Mouse (Mus musculus) neural tube, embryonic 13.5 days (tissue): ENCODE measurements around the gene Amy2a3. TPM values are rescaled to one million over a fixed set of nuclear protein-coding genes. Genes with fewer than 3 reads are reported as not detected.
"Not testable (repeated sequence)": the region's sequence is repeated elsewhere in the genome, so short reads cannot be mapped to it uniquely, and the experiment has no call there.

Experiments used
- ATAC-seq: fragments of 200-750 bp; cut with Nextera tagmentation; 2 replicates; pipeline ENCODE4 v1.8.0; 2017; ENCODE audit warnings: low read depth, mild to moderate bottlenecking, moderate TSS enrichment, moderate library complexity
- H3K27ac ChIP-seq: fragments of 300-500 bp; sonication (generic); replicated peaks from 2 replicates; pipeline ENCODE4 v1.5.1; 2015; ENCODE audit warnings: moderate library complexity, mild to moderate bottlenecking, inconsistent platforms
- H3K27me3 ChIP-seq: fragments of 300-500 bp; sonication (generic); 2 replicates; pipeline ENCODE4 v1.6.1; 2015; ENCODE audit warnings: mild to moderate bottlenecking, inconsistent platforms
- H3K36me3 ChIP-seq: fragments of 300-500 bp; sonication (generic); 2 replicates; pipeline ENCODE4 v1.6.1; 2015; ENCODE audit warnings: mild to moderate bottlenecking, inconsistent platforms
- H3K4me1 ChIP-seq: fragments of 300-500 bp; sonication (generic); replicated peaks from 2 replicates; pipeline ENCODE4 v1.6.1; 2015; ENCODE audit warnings: inconsistent platforms
- H3K4me2 ChIP-seq: fragments of 300-500 bp; sonication (generic); 2 replicates; pipeline ENCODE4 v1.6.1; 2015; ENCODE audit warnings: inconsistent platforms, mild to moderate bottlenecking, moderate library complexity
- H3K4me3 ChIP-seq: fragments of 300-500 bp; sonication (generic); 2 replicates; pipeline ENCODE4 v1.5.1; 2015; ENCODE audit warnings: mild to moderate bottlenecking, inconsistent platforms
- H3K9ac ChIP-seq: fragments of 300-500 bp; sonication (generic); 2 replicates; pipeline ENCODE4 v1.6.1; 2015; ENCODE audit warnings: moderate library complexity, mild to moderate bottlenecking, inconsistent platforms
- H3K9me3 ChIP-seq: fragments of 300-500 bp; sonication (generic); 2 replicates; pipeline ENCODE4 v1.6.1; 2016; ENCODE audit warnings: inconsistent platforms
- WGBS: fragments of 180-500 bp; shearing (Covaris S2); methylation state at CpG from one replicate; pipeline ENCODE4 v1.1.7; 2015; 5-methylcytosine and 5-hydroxymethylcytosine counted together
- polyA plus RNA-seq: library from polyadenylated mRNA; unstranded; fragments of >200 nt; fragmentation: Nextera tagmentation; extraction: Ambion mirVana; gene quantifications from 2 replicates; pipeline ENCODE4 v1.2.1, GENCODE M21; 2015

Amy2a3 gene
- polyA plus RNA-seq, result not detected in 2 replicates

- no CpG with 5 or more reads among the region's 4 CpGs for WGBS
Measured at GRCm38 (mm10) chr3:113323952-113324351, at the start of gene Amy2a3. TSS of gene Amy2a3 (minus strand) at chr3:113324052.

GRCm38 (mm10) chr3:113356558-113356957, 32.7 kb upstream of the Amy2a3 start, which contains the start of gene Amy2a2:
TSS of gene Amy2a2 (minus strand) at chr3:113356658.
- not testable (repeated sequence) for ATAC-seq, H3K9ac ChIP-seq, H3K27ac ChIP-seq, H3K36me3 ChIP-seq, H3K4me3 ChIP-seq, H3K9me3 ChIP-seq, H3K4me2 ChIP-seq, H3K4me1 ChIP-seq, H3K27me3 ChIP-seq
- no CpG with 5 or more reads among the region's 4 CpGs for WGBS

More at GRCm38 (mm10) chr3:113323952-113324351, at the start of gene Amy2a3:
- not testable (repeated sequence) for H3K9ac ChIP-seq, ATAC-seq, H3K4me1 ChIP-seq, H3K27me3 ChIP-seq, H3K36me3 ChIP-seq, H3K9me3 ChIP-seq, H3K4me2 ChIP-seq, H3K27ac ChIP-seq, H3K4me3 ChIP-seq

- not testable (repeated sequence) for H3K27ac ChIP-seq, ATAC-seq, H3K36me3 ChIP-seq, H3K9ac ChIP-seq, H3K27me3 ChIP-seq, H3K9me3 ChIP-seq, H3K4me2 ChIP-seq, H3K4me3 ChIP-seq, H3K4me1 ChIP-seq
Measured at GRCm38 (mm10) chr3:113345484-113345883, 21.6 kb upstream of the Amy2a3 start.

GRCm38 (mm10) chr3:113312937-113313336, 10.9 kb downstream of the Amy2a3 start:
- WGBS, result no CpG with 5 or more reads among the region's 3 CpGs
- H3K27me3 ChIP-seq, H3K4me2 ChIP-seq, H3K9me3 ChIP-seq, H3K9ac ChIP-seq, H3K27ac ChIP-seq, ATAC-seq, H3K4me1 ChIP-seq, H3K4me3 ChIP-seq, H3K36me3 ChIP-seq: not testable (repeated sequence)

GRCm38 (mm10) chr3:113291349-113291748, 32.5 kb downstream of the Amy2a3 start, which contains the start of gene Amy2a4:
TSS of gene Amy2a4 (minus strand) at chr3:113291449.
- not testable (repeated sequence) for H3K4me1 ChIP-seq, H3K4me2 ChIP-seq, H3K27ac ChIP-seq, H3K27me3 ChIP-seq, H3K4me3 ChIP-seq, H3K9ac ChIP-seq, H3K36me3 ChIP-seq, H3K9me3 ChIP-seq, ATAC-seq
- no CpG with 5 or more reads among the region's 4 CpGs for WGBS

GRCm38 (mm10) chr3:113280285-113280684, 43.6 kb downstream of the Amy2a3 start:
- not testable (repeated sequence) for H3K27ac ChIP-seq, H3K9ac ChIP-seq, H3K9me3 ChIP-seq, H3K36me3 ChIP-seq, H3K27me3 ChIP-seq, H3K4me3 ChIP-seq, ATAC-seq, H3K4me2 ChIP-seq, H3K4me1 ChIP-seq

- not testable (repeated sequence) for H3K27ac ChIP-seq, ATAC-seq, H3K4me1 ChIP-seq, H3K9me3 ChIP-seq, H3K4me3 ChIP-seq, H3K36me3 ChIP-seq, H3K9ac ChIP-seq, H3K4me2 ChIP-seq, H3K27me3 ChIP-seq
Measured at GRCm38 (mm10) chr3:113279586-113279985, 44.3 kb downstream of the Amy2a3 start.

Other genes starting within 250 kb of the Amy2a3 start
- not detected in 2 replicates for gene Amy2a5, start 65.2 kb downstream of the Amy2a3 start, polyA plus RNA-seq
- not detected in 2 replicates for gene Amy2a4, start 32.6 kb downstream of the Amy2a3 start, polyA plus RNA-seq
- not detected in 2 replicates for gene Amy2a2, start 32.6 kb upstream of the Amy2a3 start, polyA plus RNA-seq
- gene Amy2a1, start 208.4 kb upstream of the Amy2a3 start, polyA plus RNA-seq, result not detected in 2 replicates